Comparison of ENCODE assay signal across 18 mouse cellular contexts in the genomic region with DNA sequence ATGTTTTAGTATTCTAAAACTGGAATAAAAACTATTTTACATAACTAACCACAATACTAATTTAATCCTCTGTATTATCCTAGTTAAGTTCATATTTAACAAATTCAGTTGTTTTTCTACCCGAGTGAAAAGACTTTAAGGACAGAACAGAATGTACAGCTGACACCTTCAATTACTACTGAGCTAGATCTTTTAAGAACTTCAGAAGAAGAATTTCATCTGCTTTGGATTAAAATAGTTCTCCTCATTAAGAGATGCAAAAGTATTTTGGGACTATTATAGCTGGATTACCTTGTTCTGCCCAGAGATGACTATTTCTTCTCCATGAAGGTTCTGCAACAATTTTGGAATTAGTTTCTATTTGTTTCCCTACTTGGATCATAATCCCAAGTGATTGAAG.
"Had no signal": no experiment of that assay in that cellular context is flagged by ENCODE, and none has a peak within 500 bp of the region (broad histone marks: within the 10 kb centered on the region; RNA-seq: fewer than 3 reads in every experiment).

No protein-coding gene starts in this region.

- DNase-seq: lung, adult 18-20 months; lung, embryonic 14.5 days; lung, postnatal 10 days; lung, postnatal 4 days; retina, postnatal 1 day; right cerebral cortex, adult 18-20 months; right cerebral cortex, postnatal 25 days; right cerebral cortex, postnatal 4 days; spleen, adult 18-20 months; thymus, adult 2 months; thymus, postnatal 25 days; thymus, postnatal 4 days had no signal

- H3K9ac ChIP-seq: lung, embryonic 14.5 days; midbrain, embryonic 13.5 days; neural tube, embryonic 13.5 days; neural tube, embryonic 15.5 days had no signal

- H3K27ac ChIP-seq: midbrain, embryonic 10.5 days; midbrain, embryonic 13.5 days; neural tube, embryonic 13.5 days; neural tube, embryonic 15.5 days had no signal

- H3K36me3 ChIP-seq: midbrain, embryonic 10.5 days; midbrain, embryonic 13.5 days; neural tube, embryonic 13.5 days; neural tube, embryonic 15.5 days had no signal

- H3K27me3 ChIP-seq: midbrain, embryonic 13.5 days; neural tube, embryonic 13.5 days; neural tube, embryonic 15.5 days had no signal

- ATAC-seq: midbrain, embryonic 13.5 days; midbrain, embryonic 16.5 days had no signal

- H3K4me1 ChIP-seq: neural tube, embryonic 13.5 days; neural tube, embryonic 15.5 days had no signal

- H3K4me3 ChIP-seq: midbrain, embryonic 10.5 days; midbrain, embryonic 13.5 days; myocyte; neural tube, embryonic 13.5 days; neural tube, embryonic 15.5 days had no signal

- H3K4me2 ChIP-seq: lung, embryonic 14.5 days; midbrain, embryonic 13.5 days; neural tube, embryonic 13.5 days; neural tube, embryonic 15.5 days had no signal

- H3K9me3 ChIP-seq: midbrain, embryonic 10.5 days; midbrain, embryonic 13.5 days; neural tube, embryonic 13.5 days; neural tube, embryonic 15.5 days had no signal
